Mouse (Mus musculus) heart, postnatal 25 days (tissue): ENCODE results near the gene Slfn2. TPM values are rescaled to one million over a fixed set of nuclear protein-coding genes. Genes with fewer than 3 reads are reported as not detected.
"Not testable (repeated sequence)": the region's sequence is repeated elsewhere in the genome, so short reads cannot be mapped to it uniquely, and the experiment has no call there.

ENCODE experiments used
- DNase-seq: peaks from one replicate; pipeline ENCODE4 v3.0.0; 2022; ENCODE audit warnings: low spot score
- intact Hi-C: fragments of 180-260 bp; cut with DNase I; formaldehyde crosslinking; loops from one replicate; pipeline ENCODE4 v1.15.1; 2025
- total RNA-seq, 2 experiments: library from RNA; stranded (reverse); gene quantifications; 2 replicates each; pipeline ENCODE4 v1.2.3; 2021

Slfn2 gene
- total RNA-seq, result 1 to 10 TPM; 3.2 to 3.8 TPM

DNA sequence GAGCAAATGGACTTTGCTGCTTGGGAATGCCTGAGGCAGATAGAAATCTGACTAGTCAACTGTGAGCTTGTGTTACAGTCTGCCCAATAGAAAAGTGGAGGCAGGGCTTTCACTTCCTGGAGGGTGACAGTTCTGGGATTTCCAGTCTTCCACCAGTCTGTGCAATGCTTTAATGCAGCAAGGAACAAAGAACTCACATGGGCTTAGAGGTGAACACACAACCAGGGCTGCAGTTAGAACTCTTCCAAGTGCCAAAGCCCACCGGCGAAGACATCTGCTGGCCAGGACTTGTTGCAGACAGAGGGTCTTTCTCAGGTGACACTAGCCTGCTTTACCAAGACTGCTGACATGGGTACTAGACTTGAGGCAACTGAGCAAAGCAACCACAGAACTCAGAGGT lies at the start of gene Slfn2:
Gene Slfn2, plus strand, starts transcription at position 167 of the 400 bp plus-strand sequence.
- no peak for DNase-seq
- intact Hi-C loops, result loop anchor here (5.0 kb wide), 1 partner anchor 132 kb away; no protein-coding TSS in a partner anchor

DNA sequence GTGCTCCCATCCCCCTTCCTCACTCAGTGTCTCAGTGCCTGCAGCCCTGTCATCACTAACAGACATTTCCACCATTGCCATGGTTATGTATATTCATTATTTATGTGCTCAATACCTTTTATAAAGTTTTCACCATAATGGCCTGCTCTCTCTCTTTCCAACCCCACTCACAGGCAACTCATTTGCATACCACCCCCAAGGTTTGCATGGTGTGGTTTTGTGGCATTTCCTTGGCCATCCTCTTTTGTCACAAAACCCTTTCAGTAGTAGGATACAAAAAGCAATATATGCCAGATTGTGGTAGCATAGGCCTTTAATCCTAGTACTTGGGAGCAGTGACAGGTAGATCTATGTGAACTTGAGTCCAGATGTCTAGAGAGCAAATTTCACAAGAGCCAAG lies 48.8 kb upstream of the Slfn2 start:
- intact Hi-C loops, result no loop called here
- no peak for DNase-seq

GRCm38 (mm10) chr11:83019561-83020519 lies 45.1 kb upstream of the Slfn2 start:
- intact Hi-C loops, DNase-seq: not testable (repeated sequence)

DNA sequence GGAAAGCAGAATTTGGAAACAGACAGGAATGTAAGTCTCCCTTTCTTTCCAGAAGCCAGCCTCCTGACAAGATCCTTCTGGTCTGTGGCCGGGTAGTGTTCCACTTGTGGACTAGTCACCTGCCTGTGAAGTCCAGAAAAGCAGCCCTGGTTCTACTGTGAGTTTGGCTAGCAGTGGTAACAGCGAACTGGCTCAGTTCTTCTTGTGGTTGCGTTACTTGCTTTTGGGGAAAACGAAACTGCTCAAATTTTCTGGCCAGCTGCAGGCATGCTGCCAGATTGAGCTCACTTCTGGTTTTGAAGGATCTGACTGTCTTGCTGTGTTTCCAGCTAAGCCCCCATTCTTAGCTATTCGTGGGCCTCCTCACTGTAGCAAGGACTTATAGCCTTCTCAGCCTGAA lies 44.3 kb upstream of the Slfn2 start, which contains the start of gene Slfn8:
Gene Slfn8, minus strand, starts transcription at position 190 of the 400 bp plus-strand sequence.
- DNase-seq, result peak; percentile 25
- intact Hi-C loops, result no loop called here

DNA sequence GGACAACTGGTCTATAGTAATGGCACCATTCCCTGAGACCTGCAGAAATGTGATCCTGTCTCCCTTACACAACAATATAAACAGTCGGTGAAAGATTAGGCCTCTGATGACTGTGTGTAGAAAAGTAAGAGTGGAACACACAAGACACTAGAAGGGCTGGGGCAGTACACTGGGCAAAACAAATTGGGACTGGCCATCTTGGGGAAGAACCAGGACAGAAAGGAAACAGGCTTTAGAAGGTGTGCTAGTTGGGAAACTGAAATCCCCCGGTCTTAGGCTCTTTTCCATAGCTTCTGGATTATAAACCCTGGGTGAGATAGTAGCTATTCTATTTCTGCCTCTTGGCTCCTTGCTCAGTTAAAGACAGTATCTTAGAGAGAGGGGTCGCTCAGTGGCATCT lies 26.2 kb upstream of the Slfn2 start:
- intact Hi-C loops, DNase-seq: not testable (repeated sequence)

GRCm38 (mm10) chr11:83039156-83039555 lies 25.8 kb upstream of the Slfn2 start:
- intact Hi-C loops, result no loop called here
- no peak for DNase-seq

- no peak for DNase-seq
- intact Hi-C loops, result loop anchor here (5.0 kb wide), 2 partner anchors 52 to 122 kb away; no protein-coding TSS in a partner anchor
These were observed 25.1 kb upstream of the Slfn2 start for GRCm38 (mm10) chr11:83039796-83040195.

DNA sequence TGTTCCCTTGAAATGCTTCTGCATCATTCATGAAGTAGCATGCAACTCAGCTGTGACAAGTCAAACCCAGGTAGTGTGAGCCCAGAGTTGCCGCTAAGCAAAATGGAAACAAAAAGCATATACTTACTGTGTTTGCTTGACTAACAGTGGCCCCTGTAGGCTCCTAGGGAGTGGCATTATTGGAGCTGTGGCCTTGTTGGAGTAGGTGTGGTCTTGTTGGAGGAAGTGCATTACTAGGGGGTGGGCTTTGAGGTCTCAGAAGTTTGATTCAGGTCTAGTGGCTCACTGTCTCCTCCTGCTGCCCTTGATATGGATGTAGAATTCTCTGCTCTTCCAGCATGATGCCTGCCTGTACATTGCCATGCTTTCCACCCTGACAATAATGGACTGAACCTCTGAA lies 24.6 kb upstream of the Slfn2 start:
- intact Hi-C loops, result loop anchor here (5.0 kb wide), 2 partner anchors 53 to 123 kb away; no protein-coding TSS in a partner anchor
- DNase-seq, result no peak

GRCm38 (mm10) chr11:83041000-83041399 lies 23.9 kb upstream of the Slfn2 start:
- intact Hi-C loops, result loop anchor here (5.0 kb wide), 2 partner anchors 54 to 124 kb away; no protein-coding TSS in a partner anchor
- DNase-seq, result no peak

- intact Hi-C loops, result loop anchor here (5.0 kb wide), 2 partner anchors 57 to 127 kb away; no protein-coding TSS in a partner anchor
- no peak for DNase-seq
These were observed 21.0 kb upstream of the Slfn2 start for GRCm38 (mm10) chr11:83043891-83044290.

DNA sequence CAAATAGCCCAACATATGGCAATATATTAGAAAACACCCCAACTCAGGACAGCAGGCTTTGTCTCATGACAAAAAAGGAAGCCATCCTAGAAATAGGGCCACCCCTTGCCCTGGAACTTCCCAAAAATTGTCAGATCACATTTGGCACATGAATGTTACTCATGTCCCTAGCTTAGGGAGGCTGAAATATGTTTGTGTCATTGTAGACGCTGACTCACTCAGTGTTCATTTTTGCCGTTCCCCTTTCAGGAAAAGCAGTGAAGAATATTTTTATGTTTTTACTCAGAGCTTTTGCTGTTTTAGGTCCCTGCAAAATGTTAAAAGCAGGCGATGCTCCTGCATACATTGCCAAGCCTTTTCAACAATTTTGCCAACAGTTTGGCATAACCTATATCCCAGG lies 19.3 kb upstream of the Slfn2 start:
- no peak for DNase-seq
- intact Hi-C loops, result loop anchor here (5.0 kb wide), 1 partner anchor 152 kb away; no protein-coding TSS in a partner anchor

DNA sequence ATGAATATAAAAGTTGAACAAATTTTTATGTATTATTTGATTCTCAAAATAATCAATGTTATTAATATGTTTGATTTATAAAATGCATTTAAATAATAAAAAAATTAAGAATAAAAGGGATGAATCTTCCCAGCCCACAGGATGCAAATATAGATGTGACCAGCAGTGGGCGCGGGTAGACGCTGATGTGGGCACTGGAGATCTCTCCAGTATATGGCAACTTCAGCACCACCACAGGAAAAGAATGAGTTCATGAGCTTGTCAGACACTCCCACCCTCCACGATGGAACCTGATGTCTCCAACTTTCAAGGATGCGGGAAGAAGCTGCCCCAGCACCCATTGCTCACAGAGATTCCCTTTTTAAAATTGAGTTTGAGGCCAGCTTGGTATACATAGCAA lies 7.0 kb upstream of the Slfn2 start:
- intact Hi-C loops, result no loop called here
- peak; percentile 21 for DNase-seq

DNA sequence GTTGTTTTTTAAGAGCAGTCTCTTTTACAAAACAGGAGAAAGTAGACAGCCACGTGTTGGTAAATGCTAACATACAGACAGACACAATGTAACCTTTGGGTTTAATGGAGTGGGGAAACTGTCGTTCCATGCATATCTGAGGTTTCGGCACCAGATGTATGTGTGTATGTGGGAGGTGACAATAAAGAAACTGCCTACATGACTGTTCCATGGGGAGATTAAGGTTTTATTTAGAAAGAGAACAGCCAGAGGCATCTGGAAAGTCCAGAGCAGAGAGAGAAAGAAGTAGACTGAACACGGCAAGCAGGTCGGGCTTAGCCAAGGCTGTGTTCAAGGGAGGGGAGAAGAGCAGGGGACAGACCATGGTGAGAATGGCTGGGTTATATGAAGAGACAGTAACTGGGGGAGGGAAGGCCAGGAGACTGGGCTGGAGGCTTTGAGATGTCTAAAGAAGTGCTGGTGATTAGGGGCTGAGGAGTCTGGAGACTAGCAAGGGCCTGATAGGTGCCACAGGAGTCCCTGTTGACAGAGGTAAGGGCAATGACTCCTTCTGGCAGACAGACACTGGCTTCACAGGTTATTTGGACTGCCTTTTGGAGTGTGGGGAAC lies 4.4 kb upstream of the Slfn2 start:
- intact Hi-C loops, result loop anchor here (5.0 kb wide), 1 partner anchor 137 kb away; no protein-coding TSS in a partner anchor
- no peak for DNase-seq

DNA sequence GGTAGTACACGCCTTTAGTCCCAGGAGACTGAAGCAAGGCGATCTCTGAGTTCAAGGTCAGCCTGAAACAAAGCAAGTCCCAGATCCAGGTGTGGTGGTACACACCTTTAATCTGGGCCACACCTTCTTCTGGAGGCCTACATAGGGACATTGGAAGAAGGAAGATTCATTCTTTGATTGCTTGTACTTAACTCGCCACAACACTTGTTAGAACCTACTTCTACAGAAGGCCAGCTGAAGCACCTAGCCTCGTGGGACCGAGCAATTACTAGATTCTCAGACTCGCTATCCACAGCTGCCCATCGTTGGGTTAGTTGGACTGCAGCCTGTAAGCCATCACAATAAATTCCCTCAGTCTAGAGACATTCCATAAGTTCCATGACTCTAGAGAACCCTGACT lies 3.1 kb upstream of the Slfn2 start:
- DNase-seq, result no peak
- intact Hi-C loops, result loop anchor here (5.0 kb wide), 1 partner anchor 135 kb away; no protein-coding TSS in a partner anchor

DNA sequence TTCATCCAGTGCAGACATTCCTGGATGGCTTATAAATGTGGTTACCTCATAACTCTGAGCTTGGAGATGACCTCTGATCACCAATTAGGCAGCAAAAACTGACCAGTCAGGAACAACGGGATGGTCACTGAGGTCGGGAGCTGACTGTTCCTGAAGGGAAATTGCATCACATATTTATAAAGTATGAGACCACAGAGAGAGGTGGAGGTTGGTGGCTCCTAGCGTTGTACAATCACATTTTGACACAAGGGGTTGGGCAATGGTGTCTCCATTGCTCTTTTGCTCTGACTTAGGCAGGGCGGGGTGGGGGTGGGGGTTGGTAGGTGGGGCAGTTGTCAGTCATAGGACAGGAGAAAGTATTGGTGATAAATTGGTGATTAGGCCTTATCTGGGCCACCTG lies 1.8 kb upstream of the Slfn2 start:
- DNase-seq, result no peak
- intact Hi-C loops, result loop anchor here (5.0 kb wide), 1 partner anchor 134 kb away; no protein-coding TSS in a partner anchor

DNA sequence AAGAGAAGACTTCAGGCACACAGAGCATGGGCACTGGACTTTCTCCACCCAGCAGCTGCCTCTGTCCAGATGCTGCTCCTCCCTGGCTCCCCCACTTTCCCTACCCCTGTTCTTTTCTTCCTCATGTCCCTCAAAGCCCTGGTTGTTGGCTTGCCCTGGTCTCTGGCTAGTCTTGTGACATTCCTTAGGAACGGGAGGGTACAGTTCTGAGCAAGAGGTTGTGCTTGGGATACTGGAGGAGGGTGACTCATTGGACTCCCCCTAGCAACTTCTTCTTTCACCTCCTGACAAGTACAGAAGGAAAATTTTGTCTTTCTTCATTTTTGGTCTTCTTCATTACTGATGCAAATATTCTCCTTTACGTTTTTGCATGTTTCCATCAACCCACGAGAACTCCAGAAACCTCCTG lies 967 bp upstream of the Slfn2 start:
- DNase-seq, result no peak
- intact Hi-C loops, result loop anchor here (5.0 kb wide), 1 partner anchor 133 kb away; no protein-coding TSS in a partner anchor

DNA sequence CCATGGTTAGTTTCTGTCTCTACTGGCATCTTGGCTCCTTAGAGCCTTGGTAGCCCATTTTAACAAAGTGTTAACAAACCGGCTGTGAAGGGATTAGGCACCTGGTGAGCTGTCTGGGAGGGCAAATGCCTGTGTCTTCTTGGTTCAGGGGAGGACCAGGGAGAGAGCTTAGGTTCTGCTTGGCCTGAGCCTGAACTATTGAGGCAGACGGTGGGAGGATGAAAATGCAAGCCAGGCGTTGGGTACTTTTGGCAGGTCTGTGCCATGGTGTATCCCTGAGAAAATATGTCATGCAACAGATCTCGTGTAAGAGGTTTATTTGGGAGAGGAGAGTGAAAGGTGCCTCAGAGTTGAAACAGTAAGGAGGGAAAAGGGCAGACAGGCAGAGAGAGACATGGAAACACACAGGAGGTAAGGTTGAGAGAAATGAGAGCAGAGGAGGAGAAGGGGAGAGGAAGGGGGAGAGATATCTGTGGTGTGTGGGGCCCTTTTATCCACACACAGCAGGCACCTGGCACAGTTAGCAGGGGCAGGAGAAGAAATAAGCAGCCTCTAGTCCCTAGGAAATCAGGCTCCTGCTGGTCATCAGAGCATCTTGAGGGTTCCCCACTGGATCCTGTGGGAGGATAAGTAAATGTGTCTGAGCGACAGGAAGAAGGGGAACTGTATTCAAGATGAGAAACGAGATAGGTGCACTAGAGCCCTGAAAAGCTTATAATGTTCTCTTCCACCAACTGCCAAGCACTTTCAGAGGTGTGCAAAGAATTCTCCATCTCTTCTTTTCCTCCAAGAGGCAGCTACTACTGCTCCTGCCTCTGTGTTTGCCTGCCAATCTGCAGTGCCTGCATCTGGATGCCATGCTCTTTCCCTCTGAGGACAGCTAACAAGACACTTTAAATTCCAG lies 781 bp downstream of the Slfn2 start:
- intact Hi-C loops, result no loop called here
- DNase-seq, result no peak

- no peak for DNase-seq
- intact Hi-C loops, result no loop called here
These were observed 2.0 kb downstream of the Slfn2 start for GRCm38 (mm10) chr11:83066640-83067531.
